Mouse (Mus musculus) midbrain, embryonic 11.5 days (tissue): ENCODE data around the gene Gna12. TPM values are rescaled to one million over a fixed set of nuclear protein-coding genes. Genes with fewer than 3 reads are reported as not detected.
A peak's percentile ranks its signal among the peaks of the same experiment; 100 is the strongest.

Source experiments
- ATAC-seq: fragments of 200-750 bp; cut with Nextera tagmentation; 2 replicates; pipeline ENCODE4 v1.8.0; 2017; ENCODE audit warnings: moderate TSS enrichment, moderate library complexity; ENCODE audit not compliant: low FRiP score
- DNase-seq: peaks from one replicate; pipeline ENCODE4 v3.0.0; 2015; ENCODE audit warnings: low spot score; ENCODE audit errors: missing footprints
- H3K27ac ChIP-seq: fragments of 300-500 bp; sonication (generic); 2 replicates; pipeline ENCODE4 v1.5.1; 2014; ENCODE audit warnings: low read depth, low read length
- H3K27me3 ChIP-seq: fragments of 300-500 bp; sonication (generic); 2 replicates; pipeline ENCODE4 v1.6.1; 2014; ENCODE audit warnings: mild to moderate bottlenecking, low read length, moderate library complexity, mixed read lengths; ENCODE audit not compliant: control insufficient read depth, insufficient read depth
- H3K36me3 ChIP-seq: fragments of 300-500 bp; sonication (generic); 2 replicates; pipeline ENCODE4 v1.6.1; 2014; ENCODE audit warnings: mild to moderate bottlenecking, low read length, moderate library complexity, mixed read lengths; ENCODE audit not compliant: control insufficient read depth, insufficient read depth
- H3K4me1 ChIP-seq: fragments of 300-500 bp; sonication (generic); 2 replicates; pipeline ENCODE4 v1.6.1; 2014; ENCODE audit warnings: low read length; ENCODE audit not compliant: control insufficient read depth, insufficient read depth
- H3K4me2 ChIP-seq: fragments of 300-500 bp; sonication (generic); 2 replicates; pipeline ENCODE4 v1.6.1; 2014; ENCODE audit warnings: mild to moderate bottlenecking, moderate library complexity
- H3K4me3 ChIP-seq: fragments of 300-500 bp; sonication (generic); 2 replicates; pipeline ENCODE4 v1.5.1; 2014; ENCODE audit warnings: low read depth, low read length
- H3K9ac ChIP-seq: fragments of 300-500 bp; sonication (generic); 2 replicates; pipeline ENCODE4 v1.6.1; 2014; ENCODE audit warnings: low read length
- H3K9me3 ChIP-seq: fragments of 300-500 bp; sonication (generic); 2 replicates; pipeline ENCODE4 v1.6.1; 2016; ENCODE audit warnings: low read length; ENCODE audit not compliant: control insufficient read depth
- WGBS: fragments of 180-500 bp; shearing (Covaris S2); extraction: QIAGEN DNeasy Blood & Tissue Kit; methylation state at CpG from one replicate; pipeline ENCODE4 v1.1.7; 2014; 5-methylcytosine and 5-hydroxymethylcytosine counted together
- polyA plus RNA-seq: library from polyadenylated mRNA; unstranded; fragments of >200 nt; fragmentation: Nextera tagmentation; extraction: Ambion mirVana; gene quantifications from 2 replicates; pipeline ENCODE4 v1.2.1, GENCODE M21; 2014

Gene Gna12
- polyA plus RNA-seq, 1 experiment from 2014 or later: 33.4 TPM

DNA sequence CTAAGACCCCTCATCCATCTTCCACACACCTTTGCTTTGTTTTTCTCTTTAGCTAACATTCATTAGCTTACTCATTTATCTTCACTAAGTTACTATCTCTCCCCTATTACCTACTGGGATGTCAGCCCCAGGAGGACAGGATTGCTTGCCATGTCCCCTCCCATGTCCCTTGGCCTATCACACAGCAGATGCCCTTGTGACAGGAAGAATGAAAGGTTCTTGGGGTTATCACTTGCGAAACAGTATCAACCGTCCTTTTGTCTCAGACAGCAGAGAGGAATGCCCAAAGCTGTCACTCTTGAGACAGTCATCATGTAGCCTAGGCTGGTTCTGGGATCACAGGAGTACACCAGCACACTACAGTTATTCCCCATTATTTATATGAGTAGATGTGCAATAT is 35.1 kb downstream of the Gna12 start:
- no peaks in the 10 kb centered on the region for H3K36me3 ChIP-seq
- no peak for DNase-seq
- peaks cover 18% of the 10 kb centered on the region for H3K4me1 ChIP-seq
- no peak overlapping the region for H3K4me2 ChIP-seq
- H3K27me3 ChIP-seq: no peaks in the 10 kb centered on the region
- H3K4me3 ChIP-seq: no peak overlapping the region
- H3K9me3 ChIP-seq: no peaks in the 10 kb centered on the region
- WGBS: 74% methylated on average over 2 of the region's 2 CpGs
- no peak overlapping the region for H3K27ac ChIP-seq
- no peak overlapping the region for H3K9ac ChIP-seq
- no peak for ATAC-seq

DNA sequence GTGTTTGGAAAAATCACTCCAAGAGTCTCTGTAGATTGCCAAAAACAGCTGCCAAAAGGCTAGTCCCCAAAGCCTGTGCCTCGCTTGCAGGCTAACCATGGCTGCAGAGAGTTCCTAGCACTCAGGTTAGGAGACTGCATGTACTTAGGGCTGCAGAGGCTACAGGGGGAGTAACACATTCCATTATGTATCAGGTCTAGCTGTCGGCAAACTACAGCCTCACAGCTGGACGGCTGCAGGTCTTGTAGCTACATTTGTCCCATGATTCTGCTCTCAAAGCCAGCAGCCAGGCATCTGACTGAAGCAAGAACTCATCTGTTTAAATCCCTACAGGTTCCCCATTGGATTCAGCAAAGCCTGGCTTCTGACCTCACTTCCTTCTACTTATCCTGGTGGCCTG is 35.5 kb downstream of the Gna12 start:
- Histone ChIP-seq H3K4me2 (no peak overlapping the region), H3K36me3 (no peaks in the 10 kb centered on the region), H3K4me1 (peaks cover 18% of the 10 kb centered on the region), H3K27me3 (no peaks in the 10 kb centered on the region), H3K9me3 (no peaks in the 10 kb centered on the region), H3K9ac (no peak overlapping the region), H3K4me3 (no peak overlapping the region), H3K27ac (no peak overlapping the region)
- no peak for ATAC-seq
- WGBS: 53% methylated on average over 3 of the region's 3 CpGs
- no peak for DNase-seq

GRCm38 (mm10) chr5:140792233-140792632 is 38.0 kb downstream of the Gna12 start:
- H3K4me1 ChIP-seq: peaks cover 18% of the 10 kb centered on the region

GRCm38 (mm10) chr5:140790937-140791877 is 39.0 kb downstream of the Gna12 start:
- peak; percentile 72; the same call in 1 of the 2 replicates for ATAC-seq
- no peak overlapping the region for H3K4me3 ChIP-seq
- peak overlapping the region; percentile 54 for H3K9ac ChIP-seq
- H3K36me3 ChIP-seq: no peaks in the 10 kb centered on the region
- H3K27me3 ChIP-seq: no peaks in the 10 kb centered on the region
- peaks cover 18% of the 10 kb centered on the region for H3K4me1 ChIP-seq
- 50% methylated on average over 9 of the region's 9 CpGs for WGBS
- H3K4me2 ChIP-seq: no peak overlapping the region
- DNase-seq: peak; percentile 92
- H3K9me3 ChIP-seq: no peaks in the 10 kb centered on the region
- H3K27ac ChIP-seq: peak overlapping the region; percentile 87

More at GRCm38 (mm10) chr5:140792233-140792632, 38.0 kb downstream of the Gna12 start:
- 54% methylated on average over 5 of the region's 5 CpGs for WGBS
- Histone ChIP-seq H3K27me3 (no peaks in the 10 kb centered on the region), H3K9ac (0 out of 2 replicates have a peak overlapping the region, but pooled peaks have one; percentile 24), H3K4me2 (no peak overlapping the region), H3K4me3 (no peak overlapping the region), H3K9me3 (no peaks in the 10 kb centered on the region), H3K27ac (peak overlapping the region; percentile 50; the same call in 1 of the 2 replicates), H3K36me3 (no peaks in the 10 kb centered on the region)
- DNase-seq (no peak), ATAC-seq (no peak)

DNA sequence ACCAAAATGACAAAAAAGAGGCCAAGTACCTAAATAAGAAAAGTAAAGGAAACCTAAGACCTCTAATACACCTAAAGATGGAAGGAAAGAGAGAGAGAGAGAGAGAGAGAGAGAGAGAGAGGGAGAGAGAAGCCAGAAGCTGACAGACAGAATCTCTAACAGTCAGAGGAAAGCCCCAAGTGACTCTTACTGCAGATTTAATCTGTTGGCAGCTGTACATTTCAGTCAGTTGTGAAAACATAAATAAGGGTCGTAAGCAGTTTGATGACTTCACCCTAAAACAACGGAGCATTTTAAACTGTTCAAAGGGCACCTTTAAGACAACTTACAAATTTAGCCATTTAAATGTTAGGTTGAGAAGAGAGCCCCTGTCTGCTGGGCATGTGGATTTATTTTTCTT is 39.8 kb downstream of the Gna12 start:
- Histone ChIP-seq H3K9ac (no peak overlapping the region), H3K36me3 (no peaks in the 10 kb centered on the region), H3K9me3 (no peaks in the 10 kb centered on the region), H3K4me1 (peaks cover 18% of the 10 kb centered on the region), H3K27me3 (no peaks in the 10 kb centered on the region), H3K4me3 (no peak overlapping the region), H3K27ac (peak overlapping the region; percentile 30; the same call in 1 of the 2 replicates), H3K4me2 (no peak overlapping the region)
- 89% methylated on average over 2 of the region's 2 CpGs for WGBS
- ATAC-seq: no peak
- no peak for DNase-seq

DNA sequence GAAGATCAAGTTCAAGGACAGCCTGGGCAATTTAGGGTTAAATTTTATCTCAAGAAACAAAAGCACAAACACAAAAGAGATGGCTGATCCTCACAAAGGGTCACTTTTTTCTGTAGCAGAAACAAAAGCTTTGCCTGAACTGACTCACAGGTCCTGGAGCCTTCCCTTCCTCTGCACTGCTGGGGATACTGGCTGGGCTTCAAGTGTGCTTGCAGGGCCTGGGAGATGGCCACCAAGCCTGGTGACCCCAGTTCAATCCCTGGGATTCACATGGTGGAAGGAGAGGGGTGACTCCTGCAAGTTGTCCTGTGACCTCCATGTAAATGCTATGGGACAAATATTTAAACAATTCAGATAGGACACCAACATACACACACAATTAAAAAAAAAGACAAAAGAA is 40.7 kb downstream of the Gna12 start:
- DNase-seq (no peak), ATAC-seq (no peak)
- no peak overlapping the region for H3K4me3 ChIP-seq
- H3K4me2 ChIP-seq: no peak overlapping the region
- no peaks in the 10 kb centered on the region for H3K9me3 ChIP-seq
- H3K4me1 ChIP-seq: peaks cover 18% of the 10 kb centered on the region
- no peak overlapping the region for H3K27ac ChIP-seq
- no peak overlapping the region for H3K9ac ChIP-seq
- no peaks in the 10 kb centered on the region for H3K36me3 ChIP-seq
- no peaks in the 10 kb centered on the region for H3K27me3 ChIP-seq

DNA sequence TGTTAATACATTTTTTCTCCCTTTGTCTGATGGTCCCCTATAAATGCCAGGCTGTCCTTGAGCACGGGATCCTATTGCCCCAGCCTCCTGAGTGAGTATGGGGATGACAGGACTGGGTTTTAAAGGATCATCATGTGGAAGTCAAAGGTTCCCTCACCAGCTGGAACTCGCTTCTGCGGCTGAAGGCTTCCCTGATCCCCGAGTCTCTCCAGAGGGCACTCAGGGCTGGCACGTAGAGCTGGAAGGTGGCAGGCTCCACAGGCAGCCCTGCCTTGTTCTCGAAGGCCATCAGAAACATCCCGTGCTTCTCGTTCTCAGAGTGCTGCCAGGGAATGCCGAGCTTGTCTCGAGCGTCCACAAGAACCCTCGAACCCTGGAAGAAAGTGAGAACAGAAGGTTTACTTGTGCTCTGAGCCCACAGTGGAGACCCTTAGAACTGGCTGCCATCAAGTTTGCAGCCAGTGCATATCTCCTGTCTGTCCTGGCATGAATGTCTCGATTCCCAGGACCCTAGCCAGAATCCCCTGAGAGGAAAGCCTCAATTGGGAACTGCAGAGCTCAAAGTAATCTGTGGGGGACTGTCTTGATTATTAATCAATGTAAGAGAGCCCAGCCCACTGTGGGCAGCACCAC is 44.9 kb downstream of the Gna12 start:
- no peak for ATAC-seq
- Histone ChIP-seq H3K4me2 (no peak overlapping the region), H3K27ac (no peak overlapping the region), H3K9me3 (no peaks in the 10 kb centered on the region), H3K27me3 (no peaks in the 10 kb centered on the region), H3K9ac (no peak overlapping the region), H3K4me3 (no peak overlapping the region), H3K4me1 (no peaks in the 10 kb centered on the region), H3K36me3 (peaks cover 14% of the 10 kb centered on the region)
- WGBS: 92% methylated on average over 13 of the region's 13 CpGs
- no peak for DNase-seq

DNA sequence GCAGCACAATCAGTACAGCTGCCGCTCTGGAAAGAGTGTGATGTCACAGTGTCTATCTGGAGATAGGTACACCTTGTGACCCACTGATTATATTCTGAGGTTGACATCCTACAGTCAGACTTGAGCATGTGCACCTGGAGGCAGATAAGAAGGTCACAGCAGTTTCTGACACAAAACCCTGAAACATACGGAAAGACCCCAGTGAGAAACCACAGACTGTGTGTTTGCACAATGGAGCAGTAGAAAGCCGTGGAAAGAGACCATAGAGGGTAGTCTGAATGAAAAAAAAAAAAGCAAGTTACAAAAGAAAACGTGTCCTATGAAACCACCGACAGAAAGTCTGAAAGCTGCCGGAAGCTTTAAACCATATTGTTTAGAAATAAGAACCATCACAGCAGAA is 45.9 kb downstream of the Gna12 start:
- Histone ChIP-seq H3K9ac (no peak overlapping the region), H3K4me3 (no peak overlapping the region), H3K27ac (no peak overlapping the region), H3K4me1 (no peaks in the 10 kb centered on the region), H3K36me3 (peaks cover 14% of the 10 kb centered on the region), H3K4me2 (no peak overlapping the region), H3K27me3 (no peaks in the 10 kb centered on the region), H3K9me3 (no peaks in the 10 kb centered on the region)
- 89% methylated on average over 6 of the region's 6 CpGs for WGBS
- DNase-seq (no peak), ATAC-seq (no peak)

DNA sequence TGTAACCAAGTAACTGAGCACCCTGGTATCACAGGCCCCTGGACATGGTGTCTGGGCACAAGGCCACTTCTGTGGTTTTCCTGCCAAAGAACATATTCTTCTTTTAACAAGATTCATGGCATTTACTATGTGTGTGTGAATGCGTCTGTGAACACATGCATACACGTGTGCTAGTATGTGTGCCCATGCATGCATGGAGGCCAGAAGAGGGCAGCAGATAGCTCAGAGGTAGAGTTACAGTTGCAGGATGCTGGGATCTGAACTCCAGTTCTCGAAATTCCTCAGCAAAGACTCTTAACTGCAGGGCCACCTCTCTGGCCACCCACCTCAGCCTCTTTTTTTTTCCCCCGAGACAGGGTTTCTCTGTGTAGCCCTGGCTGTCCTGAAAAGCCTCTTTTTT is 46.7 kb downstream of the Gna12 start:
- no peak for ATAC-seq
- no peaks in the 10 kb centered on the region for H3K9me3 ChIP-seq
- H3K27ac ChIP-seq: no peak overlapping the region
- no peak overlapping the region for H3K9ac ChIP-seq
- 88% methylated on average over 4 of the region's 4 CpGs for WGBS
- no peaks in the 10 kb centered on the region for H3K27me3 ChIP-seq
- no peak overlapping the region for H3K4me2 ChIP-seq
- H3K4me1 ChIP-seq: no peaks in the 10 kb centered on the region
- no peak for DNase-seq
- H3K4me3 ChIP-seq: no peak overlapping the region
- peaks cover 14% of the 10 kb centered on the region for H3K36me3 ChIP-seq
